Mouse (Mus musculus) midbrain, postnatal 0 days (tissue): ENCODE measurements at regions not wholly inside any gene's neighbourhood (a gene's known extent, or its start where the extent isn't known, plus 50 kb on each side); places are given as distances from the start of the nearest gene placed in this dataset.

Source experiments
- ATAC-seq: fragments of 200-750 bp; cut with Nextera tagmentation; 2 replicates; pipeline ENCODE4 v1.8.0; 2017; ENCODE audit warnings: moderate number of reproducible peaks, mild to moderate bottlenecking, moderate TSS enrichment, moderate library complexity; ENCODE audit not compliant: low FRiP score
- DNase-seq: peaks from one replicate; pipeline ENCODE4 v3.0.0-alpha.2; 2015; ENCODE audit warnings: low spot score
- H3K27ac ChIP-seq: fragments of 300-500 bp; sonication (generic); 2 replicates; pipeline ENCODE4 v1.5.1; 2014; ENCODE audit warnings: low read depth, mild to moderate bottlenecking, low read length, mixed read lengths
- H3K27me3 ChIP-seq: fragments of 300-500 bp; sonication (generic); 2 replicates; pipeline ENCODE4 v1.6.1; 2014; ENCODE audit warnings: low read length, control low read depth, mixed read lengths; ENCODE audit not compliant: insufficient read depth
- H3K36me3 ChIP-seq: fragments of 300-500 bp; sonication (generic); 2 replicates; pipeline ENCODE4 v1.6.1; 2014; ENCODE audit warnings: low read length, control low read depth, mixed read lengths; ENCODE audit not compliant: insufficient read depth
- H3K4me1 ChIP-seq: fragments of 300-500 bp; sonication (generic); 2 replicates; pipeline ENCODE4 v1.6.1; 2014; ENCODE audit warnings: mild to moderate bottlenecking, control low read depth, antibody characterized with exemption, low read length, mixed read lengths; ENCODE audit not compliant: insufficient read depth
- H3K4me2 ChIP-seq: fragments of 300-500 bp; sonication (generic); 2 replicates; pipeline ENCODE4 v1.6.1; 2014; ENCODE audit warnings: low read depth, mild to moderate bottlenecking, low read length, mixed read lengths; ENCODE audit not compliant: poor library complexity, severe bottlenecking
- H3K4me3 ChIP-seq: fragments of 300-500 bp; sonication (generic); 2 replicates; pipeline ENCODE4 v1.5.1; 2014; ENCODE audit warnings: low read depth, mild to moderate bottlenecking, low read length, moderate library complexity
- H3K9ac ChIP-seq: fragments of 300-500 bp; sonication (generic); replicated peaks from 2 replicates; pipeline ENCODE4 v1.6.1; 2014; ENCODE audit warnings: mild to moderate bottlenecking, low read length, moderate library complexity, mixed read lengths; ENCODE audit not compliant: poor library complexity, severe bottlenecking
- H3K9me3 ChIP-seq: fragments of 300-500 bp; sonication (generic); 2 replicates; pipeline ENCODE4 v1.6.1; 2016; ENCODE audit warnings: low read length, control low read depth
- CTCF ChIP-seq: IDR thresholded peaks from 2 replicates; pipeline ENCODE4 v1.5.1; 2016; ENCODE audit warnings: antibody characterized with exemption, mild to moderate bottlenecking
- WGBS: fragments of 180-500 bp; shearing (Covaris S2); extraction: QIAGEN DNeasy Blood & Tissue Kit; methylation state at CpG from one replicate; pipeline ENCODE4 v1.1.7; 2014; 5-methylcytosine and 5-hydroxymethylcytosine counted together

GRCm38 (mm10) chr13:6109018-6109657 is 247.9 kb downstream of the Klf6 start:
- Histone ChIP-seq H3K4me2 (no peak overlapping the region), H3K27me3 (no peaks in the 10 kb centered on the region), H3K36me3 (no peaks in the 10 kb centered on the region), H3K27ac (no peak overlapping the region), H3K4me3 (no peak overlapping the region), H3K9ac (no peak overlapping the region), H3K9me3 (no peaks in the 10 kb centered on the region), H3K4me1 (no peaks in the 10 kb centered on the region)
- 75% methylated on average over 7 of the region's 7 CpGs for WGBS
- ATAC-seq (no peak), DNase-seq (no peak)
- no peak for TF ChIP-seq CTCF

- DNase-seq, result no peak
- 100% methylated on average over 1 of the region's 1 CpGs for WGBS
- H3K4me3 ChIP-seq, result no peak overlapping the region
- TF ChIP-seq CTCF, result no peak
- no peak overlapping the region for H3K9ac ChIP-seq
- H3K27ac ChIP-seq, result no peak overlapping the region
- H3K4me2 ChIP-seq, result no peak overlapping the region
- no peak for ATAC-seq
- H3K9me3 ChIP-seq, result no peaks in the 10 kb centered on the region
- H3K36me3 ChIP-seq, result no peaks in the 10 kb centered on the region
- H3K27me3 ChIP-seq, result no peaks in the 10 kb centered on the region
- no peaks in the 10 kb centered on the region for H3K4me1 ChIP-seq
Observed at GRCm38 (mm10) chr13:6119703-6120102, 258.4 kb downstream of the Klf6 start.

- Histone ChIP-seq H3K27ac (no peak overlapping the region), H3K4me1 (no peaks in the 10 kb centered on the region), H3K36me3 (no peaks in the 10 kb centered on the region), H3K4me2 (no peak overlapping the region), H3K9ac (no peak overlapping the region), H3K27me3 (no peaks in the 10 kb centered on the region), H3K4me3 (no peak overlapping the region), H3K9me3 (no peaks in the 10 kb centered on the region)
- no peak for TF ChIP-seq CTCF
- WGBS, result 87% methylated on average over 1 of the region's 1 CpGs
- DNase-seq, result no peak
- ATAC-seq, result no peak
Observed at GRCm38 (mm10) chr13:6127311-6127710, 266.0 kb downstream of the Klf6 start.

- H3K27ac ChIP-seq, result no peak overlapping the region
- no peak overlapping the region for H3K9ac ChIP-seq
- ATAC-seq, result no peak
- no peak for TF ChIP-seq CTCF
- 91% methylated on average over 1 of the region's 1 CpGs for WGBS
- DNase-seq, result no peak
- H3K4me3 ChIP-seq, result no peak overlapping the region
- no peaks in the 10 kb centered on the region for H3K4me1 ChIP-seq
- H3K27me3 ChIP-seq, result no peaks in the 10 kb centered on the region
- H3K36me3 ChIP-seq, result no peaks in the 10 kb centered on the region
- H3K4me2 ChIP-seq, result no peak overlapping the region
- H3K9me3 ChIP-seq, result no peaks in the 10 kb centered on the region
Observed at GRCm38 (mm10) chr13:6128903-6129302, 267.6 kb downstream of the Klf6 start.

GRCm38 (mm10) chr13:6131363-6131762 is 270.1 kb downstream of the Klf6 start:
- TF ChIP-seq CTCF, result no peak
- Histone ChIP-seq H3K27ac (no peak overlapping the region), H3K27me3 (no peaks in the 10 kb centered on the region), H3K9ac (no peak overlapping the region), H3K4me2 (no peak overlapping the region), H3K9me3 (no peaks in the 10 kb centered on the region), H3K36me3 (no peaks in the 10 kb centered on the region), H3K4me3 (no peak overlapping the region), H3K4me1 (no peaks in the 10 kb centered on the region)
- no peak for ATAC-seq
- DNase-seq, result no peak
- 83% methylated on average over 2 of the region's 2 CpGs for WGBS

GRCm38 (mm10) chr13:6137170-6137569 is 275.9 kb downstream of the Klf6 start:
- ATAC-seq, result no peak

More at GRCm38 (mm10) chr13:6137170-6137569, 275.9 kb downstream of the Klf6 start:
- 22% methylated on average over 4 of the region's 4 CpGs for whole genome bisulfite sequencing
- Histone ChIP-seq H3K9ac (no peak overlapping the region), H3K4me2 (no peak overlapping the region), H3K4me3 (no peak overlapping the region), H3K36me3 (no peaks in the 10 kb centered on the region), H3K27ac (no peak overlapping the region), H3K4me1 (no peaks in the 10 kb centered on the region), H3K9me3 (no peaks in the 10 kb centered on the region), H3K27me3 (no peaks in the 10 kb centered on the region)
- TF ChIP-seq CTCF, result no peak
- DNase-seq, result no peak
